Mouse (Mus musculus) neutrophil, adult 5-6 weeks (primary cell): ENCODE results near the gene Otop3. TPM values are rescaled to one million over a fixed set of nuclear protein-coding genes. Genes with fewer than 3 reads are reported as not detected.

Experiments used
- ATAC-seq: fragments of 151-379, 151-347 bp; 2 replicates; pipeline ENCODE4 v1.8.0; 2017; ENCODE audit warnings: mild to moderate bottlenecking, moderate TSS enrichment; ENCODE audit not compliant: insufficient number of reproducible peaks, poor library complexity, low FRiP score, severe bottlenecking; ENCODE audit errors: extremely low read depth
- total RNA-seq: library from RNA; stranded (forward); fragments of 200-1000 nt; gene quantifications from 2 replicates; pipeline ENCODE4 v1.2.3, GENCODE M21; 2017

Gene Otop3
- not detected in 2 replicates for total RNA-seq

GRCm38 (mm10) chr11:115334531-115334930 is at the start of gene Otop3:
Gene Otop3, plus strand, starts transcription at chr11:115334731.
- ATAC-seq, result no peak

- no peak for ATAC-seq
Measured at GRCm38 (mm10) chr11:115285282-115285681, 49.2 kb upstream of the Otop3 start.

DNA sequence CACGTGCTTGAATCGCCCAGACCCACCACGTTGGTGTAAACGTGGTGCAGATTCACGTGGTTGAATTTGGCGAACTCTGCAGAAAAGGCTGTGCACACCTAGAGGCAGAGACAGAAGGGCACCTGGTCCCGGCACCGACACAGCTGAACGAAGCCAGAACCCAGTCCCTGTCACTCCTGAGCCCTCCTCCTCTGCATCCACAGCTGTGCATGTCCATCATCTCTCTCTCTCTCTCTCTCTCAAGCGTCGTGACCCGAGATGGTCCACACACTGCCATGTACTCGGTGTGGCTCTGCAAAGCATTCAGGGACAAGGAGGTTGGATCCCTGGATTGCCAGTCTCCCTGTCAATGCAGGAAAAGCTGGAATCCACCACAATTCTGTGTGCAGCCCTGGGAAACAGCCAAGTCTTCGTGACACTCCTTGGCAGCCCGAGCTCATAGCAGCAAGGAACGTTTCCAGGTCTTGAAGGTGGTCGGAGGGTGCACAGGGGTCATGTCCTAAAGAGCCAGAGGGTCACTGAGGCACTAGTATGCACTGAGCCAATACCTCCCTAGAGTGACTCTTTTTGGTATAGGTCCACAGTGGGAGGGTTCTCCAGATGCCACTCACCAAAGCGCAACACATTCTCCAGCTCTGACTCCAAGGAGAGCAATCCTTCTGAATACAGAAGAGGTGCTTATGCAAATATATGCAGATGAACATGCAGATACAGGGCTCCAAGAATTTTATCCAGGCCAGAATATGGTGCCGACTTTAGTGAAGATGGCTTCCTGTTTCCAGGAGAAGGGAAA is 48.1 kb upstream of the Otop3 start:
- no peak for ATAC-seq

DNA sequence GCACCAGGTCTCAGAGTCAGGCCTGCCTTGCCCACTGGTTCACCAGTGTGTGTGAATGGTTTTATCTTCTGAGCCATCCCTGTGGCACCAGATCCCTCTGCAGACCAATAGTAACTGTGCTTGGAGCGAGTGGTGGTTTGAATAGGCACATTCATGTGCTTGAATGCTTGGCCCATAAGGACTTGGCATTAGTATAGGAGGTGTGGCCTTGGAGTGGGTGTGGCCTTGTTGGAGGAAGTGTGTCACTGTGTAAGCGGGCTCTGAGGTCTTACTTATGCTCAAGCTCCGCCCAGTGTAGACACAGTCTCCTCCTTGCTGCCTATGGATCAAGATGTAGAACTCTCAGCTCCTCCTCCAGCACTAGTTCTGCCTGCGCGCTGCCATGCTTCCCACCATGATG is 47.1 kb upstream of the Otop3 start:
- no peak for ATAC-seq

DNA sequence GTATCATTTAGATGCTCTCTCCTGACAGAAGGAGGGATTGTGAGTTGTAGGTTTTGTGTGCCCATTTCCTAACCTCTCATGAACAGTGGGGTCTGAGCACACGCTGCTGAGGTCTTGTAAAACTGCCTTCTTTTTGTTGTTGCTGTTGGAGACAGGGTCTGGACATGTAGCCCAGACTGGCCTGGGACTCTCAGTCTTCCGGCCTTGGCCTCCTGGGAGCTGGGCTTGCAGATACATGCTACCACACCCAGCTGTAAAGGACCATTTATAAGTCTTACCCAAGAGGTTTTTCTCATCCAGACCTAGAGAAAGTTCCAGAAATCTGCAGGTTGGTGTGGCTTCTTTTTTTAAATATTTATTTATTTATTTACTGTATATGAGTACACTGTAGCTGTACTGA is 46.2 kb upstream of the Otop3 start:
- no peak for ATAC-seq

- no peak for ATAC-seq
Measured at GRCm38 (mm10) chr11:115289885-115290284, 44.6 kb upstream of the Otop3 start.

DNA sequence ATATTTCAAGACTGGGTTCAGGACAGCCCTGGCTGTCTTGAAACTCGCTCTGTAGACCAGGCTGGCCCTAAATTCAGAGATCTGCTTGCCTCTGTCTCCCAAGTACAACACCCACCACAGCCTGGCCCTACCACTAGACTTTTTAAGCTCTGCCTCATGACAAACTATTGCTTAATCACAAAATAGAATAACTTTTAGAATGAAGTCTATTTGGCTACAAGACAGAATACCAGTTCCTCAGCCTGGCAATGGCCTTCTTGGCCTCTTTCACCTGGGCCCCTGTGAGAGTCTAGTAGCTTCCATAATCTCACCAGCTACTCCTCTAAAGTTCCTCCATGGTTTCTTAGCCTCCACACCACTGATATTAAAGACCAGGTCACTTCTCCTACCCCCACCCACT is 44.2 kb upstream of the Otop3 start:
- no peak for ATAC-seq

DNA sequence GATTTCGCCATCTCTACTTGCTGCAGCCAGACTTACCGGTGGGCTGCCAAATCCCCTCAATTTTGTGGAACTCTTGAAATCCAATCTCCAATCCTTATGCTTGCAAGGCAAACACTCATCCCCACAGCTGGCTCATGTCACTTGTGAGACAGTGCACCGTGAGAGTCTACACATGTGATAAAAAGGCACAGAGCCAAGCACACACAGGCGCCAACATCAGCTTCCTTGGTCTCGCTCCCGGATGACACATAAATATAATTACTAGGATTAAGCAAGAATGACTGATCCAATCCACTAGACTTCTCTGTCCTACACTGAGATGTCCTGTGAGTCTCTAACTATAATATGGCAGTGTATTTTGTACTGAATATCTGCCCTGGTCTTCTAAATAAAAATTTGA is 43.6 kb upstream of the Otop3 start:
- no peak for ATAC-seq

DNA sequence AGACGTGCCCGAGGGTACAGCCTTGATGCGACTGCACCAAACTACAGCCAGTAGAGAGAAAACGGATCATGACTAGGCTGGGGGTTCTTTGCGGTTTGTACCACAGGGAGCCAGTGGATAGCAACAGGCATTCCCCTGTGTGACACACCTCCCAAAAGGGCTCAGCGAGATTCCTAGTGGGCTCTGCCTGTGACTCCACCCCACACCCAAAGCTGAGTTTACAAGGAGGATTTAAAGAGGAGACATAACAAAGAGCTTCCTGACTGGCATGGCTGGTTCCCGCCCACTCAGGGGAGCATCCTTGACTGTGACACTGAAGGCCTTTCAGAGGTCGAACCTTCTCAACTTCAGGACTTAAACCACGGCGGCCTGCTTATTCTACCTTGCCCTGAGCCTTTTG is 43.0 kb upstream of the Otop3 start:
- no peak for ATAC-seq

DNA sequence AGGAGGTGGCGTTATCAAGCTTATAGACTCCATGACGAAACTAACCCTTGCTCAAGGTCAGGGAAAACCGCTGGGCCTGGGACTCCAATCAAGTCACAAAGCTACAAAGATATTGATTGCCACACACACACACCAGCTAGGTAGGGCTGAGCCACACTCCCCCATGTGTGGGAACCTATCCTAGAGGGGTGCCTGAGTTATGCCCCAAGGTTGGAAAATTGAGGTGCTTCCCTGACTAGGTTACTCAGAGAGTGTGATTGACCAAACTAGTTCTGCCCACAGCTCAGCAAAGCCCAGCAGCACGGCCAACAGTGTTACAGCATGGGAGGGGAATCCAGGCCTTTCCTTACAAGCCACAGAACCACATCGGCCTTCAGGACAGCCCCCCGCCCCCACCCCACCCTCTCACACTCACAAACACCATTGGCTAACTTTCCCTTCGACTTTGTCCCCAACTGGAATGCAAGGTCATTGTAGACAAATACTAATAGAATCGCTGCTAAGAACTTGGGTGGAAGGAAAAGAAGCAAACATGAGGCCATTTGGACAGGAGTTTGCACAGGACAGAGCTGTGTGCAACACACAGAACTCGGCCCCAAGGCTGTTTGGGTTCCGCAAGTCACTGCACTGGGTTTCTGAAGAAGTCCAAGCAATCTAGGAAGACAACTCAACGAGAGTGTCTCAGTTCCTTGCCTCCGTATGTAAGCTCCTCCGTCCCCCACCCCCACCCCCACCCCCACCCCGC is 41.7 kb upstream of the Otop3 start:
- ATAC-seq, result no peak

GRCm38 (mm10) chr11:115295939-115296338 is 38.6 kb upstream of the Otop3 start:
- no peak for ATAC-seq

- no peak for ATAC-seq
Measured at GRCm38 (mm10) chr11:115296471-115297210, 37.9 kb upstream of the Otop3 start.

DNA sequence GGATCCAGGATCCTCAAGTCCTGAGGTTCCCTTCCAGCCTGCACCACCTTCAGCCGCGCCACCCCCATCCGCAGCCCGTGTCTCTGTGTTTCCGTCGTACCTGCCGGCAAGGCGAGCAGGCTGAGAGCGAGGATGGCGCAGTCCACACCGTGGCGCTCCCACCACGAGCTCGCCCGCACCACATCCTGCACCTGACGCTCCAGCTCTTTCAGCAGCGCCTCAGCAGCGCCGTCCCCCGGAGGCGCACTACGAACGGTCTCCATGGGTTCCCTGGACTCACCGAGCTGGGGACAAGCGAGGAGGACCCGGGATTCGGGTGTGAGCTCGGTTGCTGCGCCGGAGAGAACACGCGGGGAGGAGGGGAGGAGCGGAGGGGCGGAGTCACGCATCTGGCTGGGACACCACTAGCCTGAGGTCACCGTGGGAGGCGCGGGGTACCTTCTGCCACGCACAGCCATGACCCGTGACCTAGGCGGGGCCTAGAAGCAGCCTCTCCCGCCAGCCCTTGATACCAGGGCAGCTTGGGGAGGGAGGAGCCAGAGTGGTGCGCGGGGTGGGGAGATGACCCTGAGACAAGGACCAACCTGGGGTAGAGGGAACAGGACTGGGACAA is 37.2 kb upstream of the Otop3 start, which contains the start of gene Fads6:
Gene Fads6 (minus strand): TSS at position 450 of the 613 bp plus-strand sequence.
- peak; percentile 43 for ATAC-seq

DNA sequence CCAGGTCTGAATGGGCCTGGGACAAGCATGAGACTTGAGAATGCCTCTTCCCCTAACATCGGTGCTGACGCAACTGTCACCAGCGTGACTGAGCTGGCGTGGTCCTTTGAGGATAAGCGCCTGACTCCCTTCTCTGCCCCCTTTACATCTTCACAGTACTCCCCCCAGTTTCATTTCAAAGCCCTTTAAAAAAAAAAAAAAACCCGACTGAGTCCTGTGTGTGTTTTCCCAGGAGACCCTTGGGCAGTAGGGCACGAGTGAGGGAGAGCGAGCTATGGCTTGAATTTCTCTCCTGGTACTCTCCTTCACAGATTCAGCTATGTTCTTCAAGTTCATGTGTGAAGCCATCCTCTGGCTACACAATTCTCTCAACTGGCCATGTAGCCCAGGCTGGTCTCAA is 36.4 kb upstream of the Otop3 start:
- no peak for ATAC-seq

DNA sequence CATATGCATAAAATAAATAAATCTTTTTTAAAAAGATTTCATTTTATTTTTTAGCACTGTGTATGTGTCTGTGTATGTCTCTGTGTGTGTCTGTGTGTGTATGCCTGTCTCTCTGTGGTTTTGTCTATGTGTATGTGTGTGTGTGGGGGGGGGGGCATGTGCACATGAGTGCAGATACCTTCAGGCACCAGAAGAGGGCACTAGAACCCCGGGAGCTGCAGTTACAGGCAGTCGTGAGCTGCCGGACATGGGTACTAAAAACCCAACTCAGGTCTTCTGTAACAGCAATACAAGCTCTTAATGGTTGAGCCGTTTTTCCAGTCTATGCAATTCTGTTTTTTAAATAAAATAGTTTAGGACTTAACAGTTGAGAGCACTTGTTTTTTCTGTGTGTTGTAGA is 33.8 kb upstream of the Otop3 start:
- no peak for ATAC-seq

DNA sequence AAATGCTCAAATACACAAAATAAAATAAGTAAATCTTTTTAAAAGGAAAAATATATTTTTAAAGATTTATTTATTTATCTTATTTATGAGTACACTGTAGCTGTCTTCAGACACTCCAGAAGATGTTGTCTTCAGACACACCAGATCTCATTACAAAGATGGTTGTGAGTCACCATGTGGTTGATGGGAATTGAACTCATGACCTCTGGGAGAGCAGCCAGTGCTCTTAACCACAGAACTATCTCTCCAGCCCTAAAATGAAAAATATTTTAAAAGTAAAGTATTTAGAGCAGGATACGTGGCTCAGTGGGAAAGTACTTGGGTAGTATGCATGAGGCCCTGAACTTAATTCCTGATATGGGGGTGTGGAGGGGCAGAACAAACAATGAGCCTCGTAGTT is 33.2 kb upstream of the Otop3 start:
- no peak for ATAC-seq

GRCm38 (mm10) chr11:115303167-115303566 is 31.4 kb upstream of the Otop3 start:
- ATAC-seq, result no peak

DNA sequence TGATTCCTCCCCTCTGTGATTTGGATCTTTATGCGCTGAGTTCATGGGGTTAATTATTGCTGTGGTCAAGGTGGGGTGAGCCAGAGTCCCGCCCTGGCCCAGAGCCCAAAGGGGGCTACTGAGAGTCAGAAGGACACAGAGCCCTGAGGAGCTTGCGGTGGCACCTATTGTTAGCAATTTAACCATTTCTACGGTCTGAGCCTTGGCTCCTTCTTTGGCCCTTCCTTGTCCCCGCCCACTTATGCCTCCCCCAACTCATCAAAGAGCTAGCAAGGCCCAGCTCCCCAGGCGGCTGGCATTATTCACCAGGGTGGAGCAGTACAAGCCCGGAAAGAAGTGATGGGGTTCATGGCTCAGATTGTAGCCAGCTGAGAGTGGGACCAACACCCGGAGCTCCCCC is 27.7 kb upstream of the Otop3 start, which contains the start of gene Otop2:
Gene Otop2 (plus strand): TSS at position 301 of the 400 bp plus-strand sequence.
- no peak for ATAC-seq

DNA sequence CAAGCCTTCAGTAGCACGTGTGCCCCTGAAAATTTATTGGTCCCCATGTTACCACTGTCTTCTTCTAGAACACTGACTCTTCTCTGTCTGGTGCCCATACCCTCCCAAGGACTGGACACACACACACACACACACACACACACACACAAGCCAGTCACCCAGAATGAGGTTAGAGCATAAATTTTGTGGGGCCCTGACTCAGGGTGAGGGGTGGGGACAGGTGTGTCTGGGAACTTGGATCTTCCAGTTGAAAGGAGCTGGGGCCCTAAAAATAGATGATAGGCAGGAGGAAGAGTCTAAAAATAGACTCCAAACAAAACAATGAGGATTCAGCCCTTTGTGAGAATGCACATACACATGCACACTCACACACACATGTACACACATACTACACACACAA is 25.8 kb upstream of the Otop3 start:
- no peak for ATAC-seq
